Mouse (Mus musculus) cerebellum, adult 2 months (tissue): ENCODE results near the gene Tex35.

Experiments
- CTCF ChIP-seq: fragments of 200-500 bp; IDR thresholded peaks from 2 replicates; pipeline ENCODE4 v1.5.1; 2011; ENCODE audit warnings: low read depth, mild to moderate bottlenecking, control low read depth, low read length, moderate library complexity, borderline replicate concordance; ENCODE audit not compliant: insufficient read depth
- POLR2A ChIP-seq: fragments of 200-500 bp; IDR thresholded peaks from 2 replicates; pipeline ENCODE4 v1.6.1; 2011; ENCODE audit warnings: low read length, control low read depth, borderline replicate concordance; ENCODE audit not compliant: insufficient read depth

DNA sequence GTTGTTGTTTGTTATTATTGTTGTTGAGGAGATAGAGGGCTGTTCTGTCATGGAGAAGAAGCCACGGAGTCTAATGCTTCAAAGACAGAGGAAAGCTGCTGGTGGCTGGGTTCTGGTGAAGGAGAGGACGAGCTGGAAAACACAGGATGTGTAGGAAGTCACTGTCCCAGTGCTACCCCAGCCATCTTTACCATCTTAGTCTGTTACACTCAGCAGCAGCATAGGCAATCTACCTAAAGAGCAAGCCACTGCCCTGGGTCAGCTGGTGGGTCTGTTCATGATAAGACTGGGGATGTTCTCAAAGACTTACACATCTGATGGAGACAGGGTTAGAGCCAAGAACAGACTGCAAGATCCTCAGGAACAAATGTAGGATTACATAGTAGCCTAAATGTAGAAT lies 58.6 kb downstream of the Tex35 start:
- TF ChIP-seq CTCF, result no peak
- no peak for TF ChIP-seq POLR2A
